Mouse (Mus musculus) brain, embryonic 14.5 days (tissue): ENCODE measurements at regions not wholly inside any gene's neighbourhood (a gene's known extent, or its start where the extent isn't known, plus 50 kb on each side); places are given as distances from the start of the nearest gene placed in this dataset.
"Not testable (repeated sequence)": the region's sequence is repeated elsewhere in the genome, so short reads cannot be mapped to it uniquely, and the experiment has no call there.

Source experiments
- CTCF ChIP-seq: fragments of 200-500 bp; IDR thresholded peaks from 2 replicates; pipeline ENCODE4 v1.5.1; 2012; ENCODE audit warnings: inconsistent platforms, mild to moderate bottlenecking, moderate library complexity, borderline replicate concordance; ENCODE audit not compliant: insufficient read depth, insufficient read length; ENCODE audit errors: extremely low read depth
- POLR2A ChIP-seq: fragments of 200-500 bp; IDR thresholded peaks from 2 replicates; pipeline ENCODE4 v1.6.1; 2012; ENCODE audit warnings: mild to moderate bottlenecking, inconsistent platforms, borderline replicate concordance; ENCODE audit not compliant: poor library complexity, insufficient read depth, insufficient read length, severe bottlenecking; ENCODE audit errors: extremely low read depth

DNA sequence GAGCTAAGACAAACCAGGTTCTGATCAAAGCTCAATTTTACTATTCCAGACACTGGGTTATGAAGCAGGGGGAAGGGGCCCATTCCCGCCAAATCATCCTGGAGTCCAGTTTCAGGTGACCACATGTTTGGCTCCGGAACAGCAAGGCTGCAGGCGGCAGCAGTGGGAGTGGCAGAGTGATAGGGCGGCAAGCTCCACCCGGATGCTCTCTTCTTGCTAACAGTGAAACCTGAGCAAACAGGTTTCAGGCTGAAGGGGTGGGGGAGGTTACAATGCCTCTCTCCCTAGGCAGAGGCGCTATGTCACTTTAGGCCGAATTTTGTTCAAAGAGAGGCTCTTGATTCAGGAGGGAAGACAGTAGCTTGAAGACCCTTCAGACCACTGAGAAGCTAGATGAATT is 235.7 kb upstream of the Srek1ip1 start:
- not testable (repeated sequence) for TF ChIP-seq CTCF, POLR2A
